Mouse (Mus musculus) splenic B cell, adult 2 months (primary cell): ENCODE measurements around the gene Aqp5.

Source experiments
- DNase-seq: peaks from one replicate; pipeline ENCODE4 v3.0.0-alpha.2; 2011; ENCODE audit warnings: low read depth, low spot score
- H3K27me3 ChIP-seq: 2 replicates; pipeline ENCODE4 v1.6.1; 2012; ENCODE audit warnings: mild to moderate bottlenecking, low read length, moderate library complexity, mixed read lengths; ENCODE audit not compliant: control insufficient read depth, poor library complexity, insufficient read depth, severe bottlenecking
- H3K36me3 ChIP-seq: 2 replicates; pipeline ENCODE4 v1.6.1; 2012; ENCODE audit warnings: mild to moderate bottlenecking, low read length, moderate library complexity, mixed read lengths; ENCODE audit not compliant: control insufficient read depth, poor library complexity, insufficient read depth, severe bottlenecking

Aqp5 gene

DNA sequence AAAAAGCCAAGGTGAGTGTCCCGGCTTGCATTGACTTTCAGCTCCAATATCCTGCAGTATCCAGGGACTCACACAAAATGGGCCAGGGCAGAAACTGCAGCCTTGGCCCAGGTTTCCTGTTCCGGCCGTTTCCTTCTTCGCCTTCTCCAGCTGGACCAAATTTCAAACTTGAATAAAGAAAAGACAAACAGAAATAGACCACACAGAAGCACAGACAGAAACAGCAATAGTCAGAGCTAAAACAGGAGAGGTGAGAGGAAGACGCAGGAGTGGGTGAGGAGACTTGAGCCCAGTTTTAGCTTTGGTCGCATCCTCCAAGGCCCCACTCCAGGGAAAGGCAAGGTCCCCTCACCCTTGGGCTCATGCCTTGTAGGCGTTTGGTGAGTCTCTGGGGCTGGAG is 12.6 kb downstream of the Aqp5 start:
- no peaks in the 10 kb centered on the region; the same call in 1 of the 2 replicates for H3K27me3 ChIP-seq
- DNase-seq = no peak
- no peaks in the 10 kb centered on the region for H3K36me3 ChIP-seq

DNA sequence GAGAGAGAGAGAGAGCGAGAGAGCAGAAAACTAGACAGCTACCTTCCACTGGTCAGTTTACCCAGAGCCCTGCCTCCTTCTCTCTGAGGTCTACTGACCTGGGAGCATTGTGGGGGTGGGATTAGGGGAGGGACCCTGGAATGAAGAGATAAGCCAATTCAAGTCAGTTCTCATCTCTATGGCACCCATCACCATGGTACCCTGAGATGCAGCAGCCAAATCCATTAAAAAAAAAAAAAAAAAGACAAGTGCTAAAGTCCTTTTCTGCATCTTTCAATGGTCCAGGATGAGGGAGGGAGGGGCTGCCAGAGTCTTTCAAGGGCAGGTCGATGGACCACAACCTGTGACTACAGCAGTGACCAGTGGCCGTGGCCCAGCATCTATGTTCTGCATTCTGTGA is 15.0 kb downstream of the Aqp5 start:
- no peaks in the 10 kb centered on the region for H3K27me3 ChIP-seq
- DNase-seq = no peak

DNA sequence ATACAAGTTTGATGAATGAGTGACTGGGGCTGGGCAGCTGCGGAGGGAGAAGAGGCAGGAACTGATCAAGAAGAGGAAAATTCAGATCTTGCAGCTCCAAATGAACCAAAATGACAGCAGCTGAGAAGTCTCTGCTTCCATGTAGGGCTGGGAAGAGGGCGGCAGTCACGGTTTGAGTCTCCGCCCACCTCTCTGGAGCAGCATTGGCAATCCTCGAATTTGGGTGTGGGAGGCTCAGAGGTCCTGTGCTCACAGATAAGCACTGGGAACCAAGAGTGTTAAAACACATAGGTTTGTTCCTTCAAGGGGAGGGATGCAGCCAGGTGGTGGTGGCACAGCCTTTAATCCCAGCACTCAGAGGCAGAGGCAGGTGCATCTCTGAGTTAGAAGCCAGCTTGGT is 15.9 kb downstream of the Aqp5 start:
- no peak for DNase-seq

More for the DNA sequence above, 15.0 kb downstream of the Aqp5 start:
- H3K36me3 ChIP-seq = no peaks in the 10 kb centered on the region

DNA sequence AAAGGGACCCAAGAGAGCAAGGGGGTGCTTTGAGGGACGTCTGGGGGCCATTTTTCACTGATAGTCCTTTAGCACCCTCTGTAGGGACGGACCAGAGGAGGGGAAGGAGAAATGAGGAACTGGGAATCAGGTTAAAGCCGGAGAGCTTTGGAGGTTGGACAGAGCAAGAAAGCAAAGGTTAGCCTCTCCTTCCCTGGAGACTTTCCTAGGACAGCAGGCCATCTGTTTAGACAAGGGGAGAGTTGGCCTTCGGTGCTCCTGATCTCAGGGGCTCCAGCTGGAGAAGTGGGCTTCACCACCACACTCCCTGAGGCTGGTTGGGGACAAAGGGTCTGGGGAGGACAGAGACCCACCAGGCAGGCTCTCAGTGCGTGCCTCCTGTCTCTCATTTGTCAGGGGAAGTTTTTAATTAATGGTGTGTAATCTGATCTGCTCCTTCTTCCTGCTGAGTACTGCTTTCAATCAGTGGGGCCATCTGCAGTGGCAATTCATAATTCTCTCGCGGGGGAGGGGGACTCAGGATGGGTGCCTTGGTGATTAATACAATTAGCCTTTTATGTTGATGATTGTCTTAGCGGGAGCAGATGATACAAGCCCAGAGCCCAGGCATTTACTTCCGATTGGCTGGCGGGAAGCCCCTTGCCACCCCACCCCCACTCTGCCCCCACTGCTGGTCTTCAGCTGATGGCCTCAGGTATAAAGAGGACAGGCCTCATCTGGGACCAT is 17.0 kb downstream of the Aqp5 start:
- H3K36me3 ChIP-seq = no peaks in the 10 kb centered on the region
- DNase-seq = no peak
- H3K27me3 ChIP-seq = no peaks in the 10 kb centered on the region

More for the DNA sequence above, 15.9 kb downstream of the Aqp5 start:
- H3K27me3 ChIP-seq = no peaks in the 10 kb centered on the region
- no peaks in the 10 kb centered on the region for H3K36me3 ChIP-seq

DNA sequence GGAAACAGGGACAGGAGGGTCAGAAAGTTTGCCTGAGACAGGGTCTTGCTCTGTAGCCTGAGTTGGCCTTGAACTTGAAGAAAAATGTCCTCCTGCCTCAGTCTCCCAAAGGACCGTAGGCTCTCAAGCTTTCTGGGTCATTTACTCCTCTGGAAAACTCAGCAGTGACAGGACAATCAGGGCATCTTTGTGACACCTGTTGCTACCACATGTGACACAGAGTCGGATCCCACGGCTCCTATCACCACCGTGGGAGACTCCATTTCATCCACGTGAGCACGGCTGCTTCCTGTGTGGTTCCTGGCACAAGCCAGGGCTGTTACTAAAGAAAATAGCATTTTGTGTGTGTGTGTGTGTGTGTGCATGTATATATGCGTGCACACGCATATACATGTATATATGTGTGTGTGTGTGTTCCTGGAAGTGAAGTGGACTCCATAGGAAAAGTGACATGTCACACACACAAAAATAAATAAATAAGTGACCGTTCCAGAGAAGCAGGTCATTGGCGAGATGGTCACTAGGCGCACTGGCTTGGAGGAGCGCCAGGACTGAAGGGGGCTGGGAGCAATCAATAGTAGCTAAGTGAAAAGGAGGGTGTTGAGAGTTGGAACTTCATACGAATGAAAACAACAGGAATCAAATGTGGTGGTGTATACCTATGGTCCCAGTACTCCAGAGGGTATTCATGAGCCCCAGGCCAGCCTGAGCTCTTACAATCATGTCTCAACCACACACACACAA is 18.0 kb downstream of the Aqp5 start:
- no peaks in the 10 kb centered on the region for H3K27me3 ChIP-seq
- H3K36me3 ChIP-seq = no peaks in the 10 kb centered on the region
- DNase-seq = no peak

DNA sequence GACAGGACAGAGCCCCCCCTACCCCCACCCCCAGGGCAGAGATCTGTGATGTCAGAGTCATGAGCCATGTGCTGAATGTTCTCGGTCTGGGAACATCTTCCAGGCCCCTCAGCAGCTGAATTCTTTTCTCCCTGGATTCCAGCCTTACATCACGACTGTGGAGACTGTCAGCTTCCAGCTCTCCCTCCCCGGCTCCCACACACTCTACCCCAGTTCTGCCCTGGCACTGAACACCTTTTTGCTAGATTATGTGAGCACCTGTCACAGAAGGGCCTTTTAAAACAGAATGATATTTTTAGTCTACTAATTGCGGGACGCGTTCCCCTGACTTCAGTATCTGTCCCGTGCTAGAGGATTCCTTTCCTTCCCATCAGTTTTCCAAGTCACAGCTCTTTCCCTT is 21.0 kb downstream of the Aqp5 start:
- Histone ChIP-seq H3K27me3 (no peaks in the 10 kb centered on the region; the same call in 1 of the 2 replicates), H3K36me3 (no peaks in the 10 kb centered on the region)
- DNase-seq = no peak

DNA sequence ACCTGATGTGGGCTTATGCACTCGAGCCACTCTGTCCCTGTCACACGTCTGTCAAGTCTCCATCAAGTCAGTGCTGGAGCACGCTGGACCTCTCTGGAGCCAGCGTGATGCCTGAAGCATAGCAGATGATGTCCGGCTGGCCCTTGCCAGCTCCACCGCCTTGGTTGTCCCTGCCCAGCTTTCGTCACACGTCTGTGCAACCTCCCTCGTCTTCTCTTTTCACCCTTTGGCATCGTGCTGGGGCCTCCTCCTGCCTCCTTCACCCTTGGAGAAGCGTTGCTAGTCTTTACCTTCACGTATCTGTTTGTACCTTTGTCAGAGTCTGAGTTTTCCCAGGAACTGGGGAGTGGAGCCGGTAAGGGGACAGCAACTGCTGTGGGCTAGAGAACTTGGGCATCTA is 23.7 kb downstream of the Aqp5 start:
- Histone ChIP-seq H3K36me3 (no peaks in the 10 kb centered on the region), H3K27me3 (no peaks in the 10 kb centered on the region; the same call in 1 of the 2 replicates)
- DNase-seq = no peak

DNA sequence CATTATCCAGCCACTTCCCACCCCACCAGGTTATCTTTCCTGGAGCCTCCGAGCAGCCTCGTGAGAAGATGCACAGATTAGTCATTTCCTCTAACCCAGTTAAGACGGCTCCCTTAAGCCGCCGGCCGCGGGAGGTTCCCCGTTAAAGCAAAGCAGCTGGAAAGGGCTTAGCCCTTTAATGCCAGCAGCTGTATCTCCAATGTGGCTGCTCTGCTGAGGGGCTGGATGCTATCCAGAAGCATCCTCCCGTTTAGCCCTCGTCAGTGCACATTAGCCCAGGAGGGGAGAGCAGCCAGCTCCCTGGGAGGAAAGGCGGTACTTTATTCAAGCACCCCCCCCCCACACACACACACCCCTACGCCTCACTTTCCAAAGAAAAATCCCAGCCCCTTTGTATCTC is 24.2 kb downstream of the Aqp5 start:
- Histone ChIP-seq H3K27me3 (no peaks in the 10 kb centered on the region; the same call in 1 of the 2 replicates), H3K36me3 (no peaks in the 10 kb centered on the region)
- no peak for DNase-seq

DNA sequence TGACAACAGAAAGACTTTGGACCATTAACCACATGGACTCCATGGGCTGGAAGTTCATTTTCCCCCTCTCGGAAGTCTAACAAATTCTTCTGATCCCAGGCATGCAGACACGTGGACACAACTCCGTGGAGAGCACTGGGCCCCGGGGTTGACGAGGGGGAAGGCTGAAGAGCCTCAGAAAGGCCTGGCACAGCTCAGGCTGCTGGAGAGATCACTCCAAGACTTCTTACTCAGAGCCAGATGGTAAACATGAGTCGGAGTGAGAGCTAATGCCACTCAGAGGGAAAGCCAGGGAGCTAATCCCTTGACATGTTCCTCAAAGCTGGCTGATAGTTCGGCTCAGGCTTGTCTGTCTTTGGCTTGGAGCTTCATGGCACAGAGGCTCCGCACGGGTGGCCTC is 24.7 kb downstream of the Aqp5 start:
- Histone ChIP-seq H3K27me3 (no peaks in the 10 kb centered on the region; the same call in 1 of the 2 replicates), H3K36me3 (no peaks in the 10 kb centered on the region)
- DNase-seq = no peak

DNA sequence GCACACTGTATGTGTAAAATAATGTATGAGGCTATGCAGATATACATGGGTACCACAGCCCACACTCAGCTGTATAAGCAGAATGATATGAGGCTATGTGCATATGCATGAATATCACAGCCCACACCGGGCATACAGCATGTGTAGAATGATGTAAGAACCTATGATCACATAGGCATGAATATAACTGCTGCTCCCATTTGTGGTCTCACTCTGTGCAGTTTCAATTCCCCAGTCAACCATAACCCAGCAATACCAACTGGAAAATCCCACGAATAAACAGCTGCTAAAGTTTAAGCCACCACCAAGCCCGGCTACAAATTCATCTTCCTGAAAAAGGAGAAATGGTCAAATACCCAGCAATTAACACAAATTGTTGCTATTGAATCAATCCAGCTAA is 28.0 kb downstream of the Aqp5 start:
- Histone ChIP-seq H3K36me3 (no peaks in the 10 kb centered on the region), H3K27me3 (no peaks in the 10 kb centered on the region; the same call in 1 of the 2 replicates)
- no peak for DNase-seq

DNA sequence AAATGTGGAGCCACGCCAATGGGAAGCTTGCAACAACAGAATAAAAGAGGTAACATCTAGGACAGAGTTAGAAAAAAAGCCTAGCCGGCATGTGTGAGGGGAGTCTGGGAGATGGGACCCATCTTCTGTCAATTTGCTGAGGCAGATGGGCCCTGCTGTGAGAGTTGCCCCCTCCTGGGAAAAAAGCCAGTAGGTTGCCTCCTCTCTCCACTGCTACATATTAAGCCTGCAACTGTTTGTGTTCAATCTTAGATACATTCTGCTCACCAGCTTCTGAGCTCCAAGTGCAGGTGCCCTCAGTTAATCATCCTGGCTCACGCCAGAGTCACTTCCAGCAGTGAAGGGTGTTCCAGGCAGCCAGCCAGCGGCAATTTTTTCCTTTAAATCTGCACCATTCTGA is 29.2 kb downstream of the Aqp5 start:
- Histone ChIP-seq H3K36me3 (no peaks in the 10 kb centered on the region), H3K27me3 (no peaks in the 10 kb centered on the region; the same call in 1 of the 2 replicates)
- no peak for DNase-seq

DNA sequence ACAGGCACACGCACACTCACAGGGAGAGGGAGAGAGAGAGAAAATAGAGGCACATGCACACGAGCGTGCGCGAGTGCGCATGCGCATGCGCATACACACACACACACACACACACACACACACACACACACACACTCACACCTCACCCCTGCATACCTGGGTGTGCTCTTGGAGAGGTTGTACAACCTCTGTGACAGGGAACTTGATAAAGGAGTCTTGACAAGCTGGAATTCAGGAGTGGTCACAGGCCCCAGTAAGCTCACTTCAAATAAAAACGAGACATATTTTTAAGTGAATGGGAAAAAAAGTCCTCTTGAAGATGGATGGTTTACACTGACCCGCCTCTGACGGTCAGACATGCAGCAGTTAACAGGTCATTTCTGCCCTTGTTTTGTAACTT is 31.5 kb downstream of the Aqp5 start:
- no peak for DNase-seq
- H3K36me3 ChIP-seq = 0 out of 2 replicates have a peak, but pooled peaks cover 2% of the 10 kb centered on the region
- H3K27me3 ChIP-seq = no peaks in the 10 kb centered on the region

DNA sequence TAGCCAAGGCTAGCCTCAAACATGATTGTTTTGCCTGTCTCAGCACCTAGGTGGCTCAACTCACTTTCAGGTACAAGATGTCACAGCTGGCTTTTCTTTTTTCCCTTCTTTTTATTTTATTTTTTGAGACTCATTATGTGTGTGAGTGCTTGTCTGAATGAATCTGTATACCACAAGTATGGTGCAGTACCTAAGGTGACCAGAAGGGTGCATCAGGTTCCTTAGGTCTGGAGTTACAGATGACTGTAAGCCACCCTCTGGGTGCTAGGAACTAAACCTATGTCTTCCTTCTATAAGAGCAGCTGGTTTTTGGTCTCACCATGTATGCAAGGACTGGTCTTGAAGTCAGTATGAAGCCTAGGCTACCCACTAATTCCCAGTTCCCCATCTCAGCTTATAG is 41.0 kb downstream of the Aqp5 start:
- Histone ChIP-seq H3K27me3 (no peaks in the 10 kb centered on the region), H3K36me3 (no peaks in the 10 kb centered on the region; the same call in 1 of the 2 replicates)
- DNase-seq = peak; percentile 42

DNA sequence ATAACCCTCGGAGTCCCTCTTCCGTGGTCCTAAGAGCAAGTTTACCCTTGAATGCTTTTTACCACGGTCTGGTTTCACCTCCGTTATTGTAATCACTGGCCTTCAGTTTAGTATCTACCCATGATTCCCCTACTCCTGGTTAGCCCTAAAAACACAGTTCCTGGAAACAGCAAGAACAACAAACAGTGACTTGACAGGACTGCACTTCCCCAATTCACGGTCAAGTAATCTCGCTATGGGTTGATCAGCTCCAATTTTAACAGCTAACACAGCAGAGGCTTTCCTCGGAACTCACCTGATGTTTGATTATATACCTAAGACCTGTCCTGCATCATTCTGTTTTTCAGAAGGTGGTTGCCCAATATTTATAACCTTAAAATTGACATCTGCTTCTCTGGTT is 44.1 kb downstream of the Aqp5 start:
- no peaks in the 10 kb centered on the region; the same call in 1 of the 2 replicates for H3K36me3 ChIP-seq
- DNase-seq = no peak
- no peaks in the 10 kb centered on the region for H3K27me3 ChIP-seq

DNA sequence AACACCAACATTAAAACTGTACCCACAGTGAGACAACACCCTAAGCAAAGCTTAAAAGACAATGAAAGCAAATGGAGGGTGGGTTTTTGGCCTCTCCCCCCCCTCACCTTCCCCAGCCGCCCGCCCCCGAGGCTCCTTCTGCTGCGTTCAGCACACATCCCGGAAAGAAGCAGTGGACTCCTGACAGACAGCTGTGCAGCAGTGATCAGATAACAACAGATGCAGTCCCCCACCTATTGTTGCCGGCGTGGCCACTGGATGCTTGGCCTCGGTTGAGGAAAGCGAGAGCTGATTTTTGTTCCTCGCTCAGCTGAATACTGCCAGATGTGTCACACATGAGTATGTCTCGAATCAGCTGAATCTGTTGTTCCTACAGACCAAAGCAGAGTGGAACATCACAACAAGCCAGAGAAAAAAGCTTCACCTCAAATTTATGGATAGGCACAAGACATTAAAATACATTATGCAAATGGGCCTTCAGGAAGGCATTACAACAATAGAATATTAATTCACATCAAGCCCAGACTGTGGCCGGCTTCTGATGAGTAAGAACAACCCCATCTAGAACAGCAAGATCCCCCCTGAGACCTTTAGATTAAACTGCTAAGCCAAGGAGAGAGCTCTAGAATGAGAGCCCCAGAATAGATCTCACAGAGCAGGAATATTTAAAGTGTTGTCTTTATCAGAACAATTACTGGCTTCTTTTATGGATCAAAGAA is 47.0 kb downstream of the Aqp5 start:
- Histone ChIP-seq H3K36me3 (no peaks in the 10 kb centered on the region; the same call in 1 of the 2 replicates), H3K27me3 (no peaks in the 10 kb centered on the region)
- DNase-seq = no peak
